Mouse (Mus musculus) embryonic facial prominence, embryonic 15.5 days (tissue): ENCODE measurements at regions not wholly inside any gene's neighbourhood (a gene's known extent, or its start where the extent isn't known, plus 50 kb on each side); places are given as distances from the start of the nearest gene placed in this dataset.

Experiments used
- ATAC-seq: fragments of 200-750 bp; cut with Nextera tagmentation; 2 replicates; pipeline ENCODE4 v1.8.0; 2017; ENCODE audit warnings: low read depth, moderate TSS enrichment; ENCODE audit not compliant: insufficient number of reproducible peaks, low FRiP score, low TSS enrichment
- H3K27ac ChIP-seq: fragments of 300-500 bp; sonication (generic); replicated peaks from 2 replicates; pipeline ENCODE4 v1.5.1; 2015; ENCODE audit warnings: mild to moderate bottlenecking, inconsistent platforms
- H3K27me3 ChIP-seq: fragments of 300-500 bp; sonication (generic); 2 replicates; pipeline ENCODE4 v1.6.1; 2015; ENCODE audit warnings: inconsistent platforms
- H3K36me3 ChIP-seq: fragments of 300-500 bp; sonication (generic); 2 replicates; pipeline ENCODE4 v1.6.1; 2015; ENCODE audit warnings: mild to moderate bottlenecking, inconsistent platforms
- H3K4me1 ChIP-seq: fragments of 300-500 bp; sonication (generic); 2 replicates; pipeline ENCODE4 v1.6.1; 2015; ENCODE audit warnings: inconsistent platforms
- H3K4me2 ChIP-seq: fragments of 300-500 bp; sonication (generic); replicated peaks from 2 replicates; pipeline ENCODE4 v1.6.1; 2015; ENCODE audit warnings: mild to moderate bottlenecking, inconsistent platforms
- H3K4me3 ChIP-seq: fragments of 300-500 bp; sonication (generic); replicated peaks from 2 replicates; pipeline ENCODE4 v1.5.1; 2015; ENCODE audit warnings: mild to moderate bottlenecking, inconsistent platforms
- H3K9ac ChIP-seq: fragments of 300-500 bp; sonication (generic); 2 replicates; pipeline ENCODE4 v1.6.1; 2015; ENCODE audit warnings: inconsistent platforms
- H3K9me3 ChIP-seq: fragments of 300-500 bp; sonication (generic); replicated peaks from 2 replicates; pipeline ENCODE4 v1.6.1; 2016; ENCODE audit warnings: inconsistent platforms
- WGBS: fragments of 180-500 bp; shearing (Covaris S2); methylation state at CpG from one replicate; pipeline ENCODE4 v1.1.7; 2015; 5-methylcytosine and 5-hydroxymethylcytosine counted together

DNA sequence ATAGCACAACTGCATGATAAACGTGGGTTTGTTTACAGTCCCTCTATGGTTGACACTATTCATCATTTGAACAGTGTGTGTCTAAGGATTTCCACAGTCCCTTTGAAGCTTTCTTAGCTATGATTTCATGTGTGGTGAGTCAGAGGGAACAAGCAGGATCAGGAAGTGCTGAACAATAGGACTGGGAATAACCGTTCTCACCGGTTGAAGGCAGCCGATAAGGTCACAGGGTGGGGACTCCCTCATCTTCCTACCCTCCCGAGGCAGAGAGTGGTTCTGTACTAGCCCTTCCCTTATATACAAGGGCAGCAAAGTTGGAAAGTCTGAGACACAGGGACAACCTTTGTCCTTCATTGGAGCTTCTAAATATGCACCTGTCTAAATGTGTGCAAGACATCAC is 168.1 kb downstream of the Plk2 start:
- WGBS, result 54% methylated on average over 5 of the region's 5 CpGs
- Histone ChIP-seq H3K27ac (no peak overlapping the region), H3K36me3 (no peaks in the 10 kb centered on the region), H3K27me3 (no peaks in the 10 kb centered on the region), H3K4me2 (no peak overlapping the region), H3K9ac (no peak overlapping the region), H3K4me1 (peaks cover 4% of the 10 kb centered on the region; the same call in 1 of the 2 replicates), H3K9me3 (no peaks in the 10 kb centered on the region), H3K4me3 (no peak overlapping the region)
- no peak for ATAC-seq

GRCm38 (mm10) chr13:110563967-110564366 is 169.1 kb downstream of the Plk2 start:
- no peak overlapping the region for H3K9ac ChIP-seq
- ATAC-seq, result no peak
- H3K4me2 ChIP-seq, result no peak overlapping the region
- no peak overlapping the region for H3K27ac ChIP-seq
- WGBS, result 54% methylated on average over 9 of the region's 9 CpGs
- H3K36me3 ChIP-seq, result no peaks in the 10 kb centered on the region
- no peaks in the 10 kb centered on the region for H3K9me3 ChIP-seq
- H3K27me3 ChIP-seq, result no peaks in the 10 kb centered on the region
- H3K4me1 ChIP-seq, result peaks cover 4% of the 10 kb centered on the region; the same call in 1 of the 2 replicates
- no peak overlapping the region for H3K4me3 ChIP-seq

- no peak overlapping the region for H3K27ac ChIP-seq
- no peak overlapping the region for H3K4me3 ChIP-seq
- H3K9ac ChIP-seq, result no peak overlapping the region
- H3K27me3 ChIP-seq, result no peaks in the 10 kb centered on the region
- no peak for ATAC-seq
- no peak overlapping the region for H3K4me2 ChIP-seq
- no peaks in the 10 kb centered on the region for H3K9me3 ChIP-seq
- WGBS, result 68% methylated on average over 8 of the region's 8 CpGs
- H3K4me1 ChIP-seq, result peaks cover 5% of the 10 kb centered on the region
- no peaks in the 10 kb centered on the region for H3K36me3 ChIP-seq
Observed at GRCm38 (mm10) chr13:110568482-110569179, 173.8 kb downstream of the Plk2 start.

GRCm38 (mm10) chr13:110569180-110569512 is 174.3 kb downstream of the Plk2 start:
- no peak overlapping the region for H3K4me2 ChIP-seq
- no peak overlapping the region for H3K4me3 ChIP-seq
- no peak overlapping the region for H3K9ac ChIP-seq
- peaks cover 5% of the 10 kb centered on the region for H3K4me1 ChIP-seq
- H3K9me3 ChIP-seq, result no peaks in the 10 kb centered on the region
- no peak for ATAC-seq
- 91% methylated on average over 2 of the region's 2 CpGs for WGBS
- no peaks in the 10 kb centered on the region for H3K27me3 ChIP-seq
- no peaks in the 10 kb centered on the region for H3K36me3 ChIP-seq
- H3K27ac ChIP-seq, result no peak overlapping the region

DNA sequence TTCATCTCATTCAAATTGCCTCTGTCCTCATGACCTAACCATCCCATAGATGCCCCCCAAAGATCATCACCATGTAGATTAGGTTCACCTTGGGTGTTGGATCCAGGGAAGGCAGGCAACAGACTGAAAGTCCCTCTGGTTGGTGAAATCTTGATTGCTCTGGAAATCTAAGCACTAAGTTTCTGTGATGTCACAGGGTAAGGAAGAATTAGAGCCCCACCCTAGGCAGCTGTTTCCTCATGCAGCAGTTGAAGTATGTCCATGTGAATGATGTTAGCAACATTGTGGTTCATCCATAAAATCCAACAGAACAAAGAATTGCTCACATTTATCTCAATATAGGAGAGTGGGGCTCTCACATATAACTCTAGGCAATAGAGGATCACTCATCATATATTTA is 175.5 kb downstream of the Plk2 start:
- Histone ChIP-seq H3K4me1 (peaks cover 3% of the 10 kb centered on the region; the same call in 1 of the 2 replicates), H3K27ac (no peak overlapping the region), H3K9ac (no peak overlapping the region), H3K4me3 (no peak overlapping the region), H3K9me3 (no peaks in the 10 kb centered on the region), H3K27me3 (no peaks in the 10 kb centered on the region), H3K36me3 (no peaks in the 10 kb centered on the region), H3K4me2 (no peak overlapping the region)
- ATAC-seq, result no peak

- Histone ChIP-seq H3K4me2 (no peak overlapping the region), H3K9me3 (no peaks in the 10 kb centered on the region), H3K4me3 (no peak overlapping the region), H3K36me3 (no peaks in the 10 kb centered on the region), H3K27me3 (no peaks in the 10 kb centered on the region), H3K27ac (no peak overlapping the region), H3K4me1 (peaks cover 3% of the 10 kb centered on the region; the same call in 1 of the 2 replicates), H3K9ac (no peak overlapping the region)
- ATAC-seq, result no peak
- WGBS, result 53% methylated on average over 7 of the region's 7 CpGs
Observed at GRCm38 (mm10) chr13:110573360-110574065, 178.7 kb downstream of the Plk2 start.

DNA sequence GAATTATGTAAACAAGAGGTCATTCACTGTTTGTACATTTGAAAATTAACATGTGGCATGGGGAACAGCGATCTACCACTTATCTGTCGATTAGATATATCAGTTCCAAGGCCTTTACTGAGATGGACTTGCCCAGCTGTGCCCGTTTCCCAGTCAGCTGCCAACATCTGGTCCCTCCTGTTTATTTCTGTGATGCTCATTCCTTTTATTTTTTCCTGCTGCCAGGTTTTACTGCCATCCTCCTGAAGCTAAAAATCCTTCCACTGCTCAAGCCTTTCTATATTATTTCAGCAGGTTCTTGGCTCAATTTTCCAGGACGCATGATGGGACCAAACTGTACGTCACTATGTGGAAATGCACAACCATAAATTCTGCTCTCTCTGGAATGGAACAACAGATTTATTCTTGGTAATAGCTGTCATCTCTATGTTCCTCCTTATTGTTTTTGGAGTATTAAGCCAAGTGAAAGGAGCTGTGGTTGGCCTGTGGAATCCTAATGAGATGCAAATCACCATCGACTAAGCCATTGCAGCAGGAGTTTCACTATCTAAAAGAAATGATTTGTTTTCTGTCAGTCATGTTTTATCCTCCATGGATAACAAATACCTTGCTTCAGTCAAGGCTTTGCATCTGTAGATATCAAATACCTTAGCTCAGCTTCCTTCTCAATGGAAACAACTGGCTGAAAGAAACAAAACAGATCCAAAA is 180.1 kb downstream of the Plk2 start:
- Histone ChIP-seq H3K27me3 (no peaks in the 10 kb centered on the region), H3K27ac (no peak overlapping the region), H3K36me3 (no peaks in the 10 kb centered on the region), H3K4me3 (no peak overlapping the region), H3K9ac (no peak overlapping the region), H3K9me3 (no peaks in the 10 kb centered on the region), H3K4me2 (no peak overlapping the region), H3K4me1 (peaks cover 3% of the 10 kb centered on the region; the same call in 1 of the 2 replicates)
- no peak for ATAC-seq
- WGBS, result 63% methylated on average over 6 of the region's 6 CpGs

- Histone ChIP-seq H3K4me2 (no peak overlapping the region), H3K27me3 (no peaks in the 10 kb centered on the region), H3K9me3 (no peaks in the 10 kb centered on the region), H3K27ac (no peak overlapping the region), H3K36me3 (no peaks in the 10 kb centered on the region), H3K4me1 (peaks cover 3% of the 10 kb centered on the region; the same call in 1 of the 2 replicates), H3K9ac (no peak overlapping the region), H3K4me3 (no peak overlapping the region)
- WGBS, result 54% methylated on average over 7 of the region's 7 CpGs
- no peak for ATAC-seq
Observed at GRCm38 (mm10) chr13:110578159-110578558, 183.3 kb downstream of the Plk2 start.

DNA sequence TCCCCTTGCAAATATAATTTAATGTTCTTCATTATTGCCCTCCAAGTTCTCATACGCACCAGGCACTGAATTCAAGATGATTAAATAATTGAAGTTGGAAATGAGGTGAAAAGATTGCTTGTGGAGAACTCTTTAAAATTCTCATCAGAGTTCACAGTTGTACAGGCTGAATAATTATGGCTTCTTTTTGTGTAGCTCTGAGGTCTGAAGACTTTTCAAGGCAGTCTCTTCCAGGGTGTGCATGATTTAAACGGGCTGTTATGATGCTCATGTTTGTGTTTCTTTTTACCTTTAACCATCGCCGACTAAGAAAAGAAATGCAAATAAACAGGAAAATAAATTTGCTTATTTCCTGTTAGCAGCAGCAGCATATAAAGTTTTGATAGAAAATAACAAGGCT is 185.3 kb downstream of the Plk2 start:
- ATAC-seq, result no peak

GRCm38 (mm10) chr13:110580570-110580969 is 185.7 kb downstream of the Plk2 start:
- H3K27ac ChIP-seq, result no peak overlapping the region
- no peak overlapping the region for H3K4me3 ChIP-seq
- H3K9me3 ChIP-seq, result no peaks in the 10 kb centered on the region
- 66% methylated on average over 5 of the region's 5 CpGs for WGBS
- H3K27me3 ChIP-seq, result no peaks in the 10 kb centered on the region
- no peak for ATAC-seq
- H3K4me1 ChIP-seq, result no peaks in the 10 kb centered on the region
- H3K36me3 ChIP-seq, result no peaks in the 10 kb centered on the region
- H3K9ac ChIP-seq, result no peak overlapping the region
- no peak overlapping the region for H3K4me2 ChIP-seq

More for the DNA sequence above, 185.3 kb downstream of the Plk2 start:
- Histone ChIP-seq H3K27me3 (no peaks in the 10 kb centered on the region), H3K27ac (no peak overlapping the region), H3K9ac (no peak overlapping the region), H3K4me1 (no peaks in the 10 kb centered on the region), H3K4me3 (no peak overlapping the region), H3K36me3 (no peaks in the 10 kb centered on the region), H3K9me3 (no peaks in the 10 kb centered on the region), H3K4me2 (no peak overlapping the region)
- 86% methylated on average over 4 of the region's 4 CpGs for WGBS

DNA sequence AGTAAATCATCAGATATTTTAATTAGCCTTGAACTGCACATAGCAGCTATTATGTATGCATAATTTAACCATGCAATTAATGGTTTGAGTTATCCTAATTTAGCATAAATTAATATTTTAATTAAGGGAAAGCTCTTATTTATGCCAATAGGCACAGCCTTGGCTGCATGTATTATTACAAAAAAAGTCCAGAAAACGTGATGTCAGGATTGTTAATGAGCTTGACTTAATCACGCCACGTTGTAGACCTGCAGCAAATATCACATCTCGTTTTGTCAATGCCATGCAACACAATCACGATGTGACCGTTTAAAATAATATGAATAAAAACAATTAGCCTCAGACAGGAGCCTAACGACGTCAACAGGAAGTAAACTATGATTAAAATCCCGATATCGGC is 189.9 kb downstream of the Plk2 start:
- ATAC-seq, result no peak
- Histone ChIP-seq H3K9me3 (no peaks in the 10 kb centered on the region), H3K4me1 (no peaks in the 10 kb centered on the region), H3K4me3 (no peak overlapping the region), H3K27me3 (no peaks in the 10 kb centered on the region), H3K9ac (no peak overlapping the region), H3K36me3 (no peaks in the 10 kb centered on the region), H3K4me2 (no peak overlapping the region), H3K27ac (no peak overlapping the region)
- WGBS, result 83% methylated on average over 10 of the region's 10 CpGs
